Mouse (Mus musculus): ENCODE data around the gene Pcsk2. TPM values are rescaled to one million over a fixed set of nuclear protein-coding genes. Genes with fewer than 3 reads are reported as not detected.

The Pcsk2 gene
- total RNA-seq, 2 experiments from 2014 or later, result not detected

GRCm38 (mm10) chr2:143715110-143715509 is 169.2 kb downstream of the Pcsk2 start:
- intact Hi-C loops (cut with DNase I), result no loop called here
- DNase-seq (ENCODE audit: low spot score), result no peak

GRCm38 (mm10) chr2:143723231-143723630 is 177.3 kb downstream of the Pcsk2 start:
- no peak for DNase-seq (ENCODE audit: low spot score)
- intact Hi-C loops (cut with DNase I), result no loop called here

GRCm38 (mm10) chr2:143724101-143724500 is 178.1 kb downstream of the Pcsk2 start:
- no peak for DNase-seq (ENCODE audit: low spot score)
- intact Hi-C loops (cut with DNase I), result no loop called here

GRCm38 (mm10) chr2:143724720-143725119 is 178.8 kb downstream of the Pcsk2 start:
- no peak for DNase-seq (ENCODE audit: low spot score)
- intact Hi-C loops (cut with DNase I), result no loop called here

- no peak for DNase-seq (ENCODE audit: low spot score)
- intact Hi-C loops (cut with DNase I), result no loop called here
Observed at GRCm38 (mm10) chr2:143732501-143732900, 186.5 kb downstream of the Pcsk2 start.

GRCm38 (mm10) chr2:143735442-143735841 is 189.5 kb downstream of the Pcsk2 start:
- no peak for DNase-seq (ENCODE audit: low spot score)
- intact Hi-C loops (cut with DNase I), result no loop called here

- intact Hi-C loops (cut with DNase I), result no loop called here
- DNase-seq (ENCODE audit: low spot score), result no peak
Observed at GRCm38 (mm10) chr2:143739475-143740226, 193.7 kb downstream of the Pcsk2 start.

GRCm38 (mm10) chr2:143742436-143742835 is 196.5 kb downstream of the Pcsk2 start:
- intact Hi-C loops (cut with DNase I), result no loop called here
- no peak for DNase-seq (ENCODE audit: low spot score)

- intact Hi-C loops (cut with DNase I), result no loop called here
- DNase-seq (ENCODE audit: low spot score), result no peak
Observed at GRCm38 (mm10) chr2:143743081-143743480, 197.1 kb downstream of the Pcsk2 start.

- intact Hi-C loops (cut with DNase I), result no loop called here
- DNase-seq (ENCODE audit: low spot score), result no peak
Observed at GRCm38 (mm10) chr2:143752051-143752788, 206.3 kb downstream of the Pcsk2 start.

- intact Hi-C loops (cut with DNase I), result loop anchor here (1.0 kb wide), 1 partner anchor 660 kb away; no protein-coding TSS in a partner anchor
- no peak for DNase-seq (ENCODE audit: low spot score)
Observed at GRCm38 (mm10) chr2:143776448-143776847, 230.5 kb downstream of the Pcsk2 start.

- intact Hi-C loops (cut with DNase I), result no loop called here
- DNase-seq (ENCODE audit: low spot score), result no peak
Observed at GRCm38 (mm10) chr2:143780310-143780709, 234.4 kb downstream of the Pcsk2 start.

GRCm38 (mm10) chr2:143789911-143790310 is 244.0 kb downstream of the Pcsk2 start:
- intact Hi-C loops (cut with DNase I), result no loop called here
- no peak for DNase-seq (ENCODE audit: low spot score)

- DNase-seq (ENCODE audit: low spot score), result no peak
- intact Hi-C loops (cut with DNase I), result no loop called here
Observed at GRCm38 (mm10) chr2:143795858-143796257, 249.9 kb downstream of the Pcsk2 start.

GRCm38 (mm10) chr2:143796335-143797013 is 250.5 kb downstream of the Pcsk2 start:
- intact Hi-C loops (cut with DNase I), result no loop called here
- DNase-seq (ENCODE audit: low spot score), result no peak

- intact Hi-C loops (cut with DNase I), result no loop called here
- DNase-seq (ENCODE audit: low spot score), result no peak
Observed at GRCm38 (mm10) chr2:143801097-143801496, 255.1 kb downstream of the Pcsk2 start.

GRCm38 (mm10) chr2:143806140-143806923 is 260.4 kb downstream of the Pcsk2 start:
- intact Hi-C loops (cut with DNase I), result no loop called here
- no peak for DNase-seq (ENCODE audit: low spot score)

- no peak for DNase-seq (ENCODE audit: low spot score)
- intact Hi-C loops (cut with DNase I), result no loop called here
Observed at GRCm38 (mm10) chr2:143806924-143807664, 261.1 kb downstream of the Pcsk2 start.

- intact Hi-C loops (cut with DNase I), result no loop called here
Observed at GRCm38 (mm10) chr2:143808789-143809188, 262.8 kb downstream of the Pcsk2 start.

More at GRCm38 (mm10) chr2:143808789-143809188, 262.8 kb downstream of the Pcsk2 start:
- no peak for DNase-seq (ENCODE audit: low spot score)

Measured in heart, postnatal 25 days (tissue).